Mouse (Mus musculus) ES-E14 (cell line): ENCODE measurements around the gene Lrba. TPM values are rescaled to one million over a fixed set of nuclear protein-coding genes. Genes with fewer than 3 reads are reported as not detected.

Experiments used
- DNase-seq: peaks from one replicate; pipeline ENCODE4 v3.0.0-alpha.2; 2013; ENCODE audit warnings: low read depth, low spot score
- H3K27ac ChIP-seq: 2 replicates; pipeline ENCODE4 v1.5.1; 2012; ENCODE audit warnings: low read depth, mild to moderate bottlenecking, low read length, moderate library complexity, mixed read lengths; ENCODE audit not compliant: poor library complexity, insufficient read depth, severe bottlenecking
- H3K36me3 ChIP-seq: 2 replicates; pipeline ENCODE4 v1.6.1; 2012; ENCODE audit warnings: mild to moderate bottlenecking, low read length, moderate library complexity, mixed read lengths; ENCODE audit not compliant: control insufficient read depth, poor library complexity, insufficient read depth, severe bottlenecking
- H3K4me1 ChIP-seq, 2 experiments: fragments of 150-350 bp in 1 of 2; sonication (generic) in 1 of 2; 2 replicates each; pipeline ENCODE4 v1.6.1; 2012; ENCODE audit warnings: low read length in 2 of 2, mild to moderate bottlenecking in 1 of 2, mixed read lengths in 1 of 2; ENCODE audit not compliant: control insufficient read depth in 2 of 2, insufficient read depth in 2 of 2, poor library complexity in 1 of 2
- H3K4me3 ChIP-seq, 2 experiments: fragments of 150-350 bp in 1 of 2; sonication (generic) in 1 of 2; 2 replicates each; pipeline ENCODE4 v1.5.1; 2012; ENCODE audit warnings: low read length in 2 of 2, low read depth in 1 of 2, mild to moderate bottlenecking in 1 of 2, mixed read lengths in 1 of 2; ENCODE audit not compliant: insufficient read depth in 1 of 2, poor library complexity in 1 of 2, severe bottlenecking in 1 of 2
- H3K9ac ChIP-seq: 2 replicates; pipeline ENCODE4 v1.6.1; 2012; ENCODE audit warnings: low read depth, mild to moderate bottlenecking, low read length, mixed read lengths; ENCODE audit not compliant: poor library complexity, insufficient read depth, severe bottlenecking
- H3K9me3 ChIP-seq: fragments of 150-350 bp; sonication (generic); 2 replicates; pipeline ENCODE4 v1.6.1; 2012; ENCODE audit warnings: low read depth, mild to moderate bottlenecking, low read length; ENCODE audit not compliant: control insufficient read depth, insufficient read depth
- CHD2 ChIP-seq: IDR thresholded peaks from 2 replicates; pipeline ENCODE4 v1.6.1; 2014; ENCODE audit warnings: mild to moderate bottlenecking, low read depth, low read length, inconsistent platforms
- HCFC1 ChIP-seq: IDR thresholded peaks from 2 replicates; pipeline ENCODE4 v1.6.1; 2012; ENCODE audit warnings: low read length, inconsistent platforms, borderline replicate concordance; ENCODE audit not compliant: insufficient read depth
- MAFK ChIP-seq: IDR thresholded peaks from 2 replicates; pipeline ENCODE4 v1.6.1; 2014; ENCODE audit warnings: mild to moderate bottlenecking, low read depth, low read length, inconsistent platforms; ENCODE audit not compliant: insufficient read depth
- ZC3H11A ChIP-seq: IDR thresholded peaks from 2 replicates; pipeline ENCODE4 v1.6.1; 2012; ENCODE audit warnings: low read depth, mild to moderate bottlenecking, inconsistent platforms, low read length, borderline replicate concordance
- ZNF384 ChIP-seq: IDR thresholded peaks from 2 replicates; pipeline ENCODE4 v1.6.1; 2012; ENCODE audit warnings: low read depth, low read length, inconsistent platforms
- in situ Hi-C, 2 experiments: fragments of 600-800 bp; cut with MboI; formaldehyde crosslinking; loops; one replicate each; pipeline ENCODE4 v1.15.1; 2025; ENCODE audit warnings: low sequenced_read_pairs in 2 of 2, inconsistent platforms in 1 of 2; ENCODE audit not compliant: unreplicated experiment in 2 of 2
- total RNA-seq: library from RNA; depleted of rRNA; stranded (reverse); fragments of 300-350 nt; gene quantifications from 2 replicates; pipeline ENCODE4 v1.2.3, GENCODE M21; 2012

Gene Lrba
- total RNA-seq, 1 experiment, result 14.7 TPM

GRCm38 (mm10) chr3:86768969-86769368, 544.5 kb downstream of the Lrba start:
- no peak overlapping the region for H3K4me3 ChIP-seq
- no peak for DNase-seq
- H3K36me3 ChIP-seq, result no peaks in the 10 kb centered on the region
- no peak for TF ChIP-seq MAFK
- TF ChIP-seq HCFC1, result no peak
- TF ChIP-seq ZNF384, result no peak
- TF ChIP-seq ZC3H11A, result no peak
- no peak for TF ChIP-seq CHD2
- in situ Hi-C loops, result loop anchor here in 1 of 2 experiments (10.0 kb wide), 1 partner anchor 444 kb away; no protein-coding TSS in a partner anchor
- H3K27ac ChIP-seq, result no peak overlapping the region
- no peaks in the 10 kb centered on the region for H3K4me1 ChIP-seq
- H3K9me3 ChIP-seq, result no peaks in the 10 kb centered on the region
- no peak overlapping the region for H3K9ac ChIP-seq

- Histone ChIP-seq H3K9me3 (no peaks in the 10 kb centered on the region), H3K4me3 (no peak overlapping the region), H3K27ac (no peak overlapping the region), H3K36me3 (peaks cover 5% of the 10 kb centered on the region; the same call in 1 of the 2 replicates), H3K4me1 (no peaks in the 10 kb centered on the region), H3K9ac (no peak overlapping the region)
- TF ChIP-seq ZNF384, result no peak
- no peak for TF ChIP-seq MAFK
- no peak for TF ChIP-seq ZC3H11A
- no peak for TF ChIP-seq CHD2
- TF ChIP-seq HCFC1, result no peak
- DNase-seq, result no peak
- in situ Hi-C loops, result no loop called here
Measured at GRCm38 (mm10) chr3:86774566-86775443, 550.3 kb downstream of the Lrba start.

GRCm38 (mm10) chr3:86775444-86775828, 551.0 kb downstream of the Lrba start:
- peaks cover 5% of the 10 kb centered on the region; the same call in 1 of the 2 replicates for H3K36me3 ChIP-seq
- H3K27ac ChIP-seq, result no peak overlapping the region
- in situ Hi-C loops, result no loop called here
- no peak for TF ChIP-seq ZC3H11A
- no peak for DNase-seq
- no peaks in the 10 kb centered on the region for H3K9me3 ChIP-seq
- no peaks in the 10 kb centered on the region for H3K4me1 ChIP-seq
- no peak overlapping the region for H3K9ac ChIP-seq
- H3K4me3 ChIP-seq, result no peak overlapping the region

- Histone ChIP-seq H3K9me3 (no peaks in the 10 kb centered on the region), H3K36me3 (peaks cover 5% of the 10 kb centered on the region; the same call in 1 of the 2 replicates), H3K4me3 (no peak overlapping the region), H3K4me1 (no peaks in the 10 kb centered on the region), H3K9ac (no peak overlapping the region), H3K27ac (no peak overlapping the region)
- in situ Hi-C loops, result no loop called here
- no peak for DNase-seq
- no peak for TF ChIP-seq HCFC1
- no peak for TF ChIP-seq ZNF384
- no peak for TF ChIP-seq ZC3H11A
- no peak for TF ChIP-seq CHD2
- TF ChIP-seq MAFK, result no peak
Measured at GRCm38 (mm10) chr3:86779704-86780103, 555.2 kb downstream of the Lrba start.

GRCm38 (mm10) chr3:86784051-86784450, 559.6 kb downstream of the Lrba start:
- no peak for DNase-seq
- in situ Hi-C loops, result no loop called here
- H3K9me3 ChIP-seq, result no peaks in the 10 kb centered on the region
- no peak overlapping the region for H3K9ac ChIP-seq
- no peak overlapping the region for H3K4me3 ChIP-seq
- no peak for TF ChIP-seq ZC3H11A
- no peak for TF ChIP-seq CHD2
- TF ChIP-seq ZNF384, result no peak
- TF ChIP-seq HCFC1, result no peak
- no peak for TF ChIP-seq MAFK
- no peaks in the 10 kb centered on the region; the same call in 1 of the 2 replicates for H3K36me3 ChIP-seq
- no peak overlapping the region for H3K27ac ChIP-seq
- H3K4me1 ChIP-seq, result 0 out of 4 replicates have a peak, but pooled peaks cover 0 to 3% of the 10 kb centered on the region in 2 experiments
